Mouse (Mus musculus) forebrain, embryonic 10.5 days (tissue): ENCODE results near the gene Erg. TPM values are rescaled to one million over a fixed set of nuclear protein-coding genes. Genes with fewer than 3 reads are reported as not detected.

Source experiments
- DNase-seq: peaks from one replicate; pipeline ENCODE4 v3.0.0-alpha.2; 2017; ENCODE audit warnings: low spot score; ENCODE audit errors: extremely low spot score
- H3K27ac ChIP-seq: fragments of 300-500 bp; sonication (generic); 2 replicates; pipeline ENCODE4 v1.5.1; 2016; ENCODE audit warnings: mild to moderate bottlenecking
- H3K27me3 ChIP-seq: fragments of 300-500 bp; sonication (generic); 2 replicates; pipeline ENCODE4 v1.6.1; 2016; ENCODE audit warnings: mild to moderate bottlenecking; ENCODE audit not compliant: poor library complexity, severe bottlenecking
- H3K36me3 ChIP-seq: fragments of 300-500 bp; sonication (generic); replicated peaks from 2 replicates; pipeline ENCODE4 v1.6.1; 2016; ENCODE audit warnings: mild to moderate bottlenecking, moderate library complexity
- H3K4me1 ChIP-seq: fragments of 300-500 bp; sonication (generic); 2 replicates; pipeline ENCODE4 v1.6.1; 2016
- H3K4me3 ChIP-seq: fragments of 300-500 bp; sonication (generic); 2 replicates; pipeline ENCODE4 v1.5.1; 2016; ENCODE audit warnings: mild to moderate bottlenecking, moderate library complexity
- H3K9me3 ChIP-seq: fragments of 300-500 bp; sonication (generic); 2 replicates; pipeline ENCODE4 v1.6.1; 2016; ENCODE audit warnings: mild to moderate bottlenecking, moderate library complexity
- WGBS: fragments of 180-500 bp; shearing (Covaris S2); methylation state at CpG from one replicate; pipeline ENCODE4 v1.1.7; 2016; 5-methylcytosine and 5-hydroxymethylcytosine counted together
- polyA plus RNA-seq: library from polyadenylated mRNA; unstranded; fragments of >200 nt; fragmentation: Nextera tagmentation; extraction: Ambion mirVana; gene quantifications from 2 replicates; pipeline ENCODE4 v1.2.1, GENCODE M21; 2016

Gene Erg
- 1.9 and 2.2 TPM in 2 replicates for polyA plus RNA-seq

DNA sequence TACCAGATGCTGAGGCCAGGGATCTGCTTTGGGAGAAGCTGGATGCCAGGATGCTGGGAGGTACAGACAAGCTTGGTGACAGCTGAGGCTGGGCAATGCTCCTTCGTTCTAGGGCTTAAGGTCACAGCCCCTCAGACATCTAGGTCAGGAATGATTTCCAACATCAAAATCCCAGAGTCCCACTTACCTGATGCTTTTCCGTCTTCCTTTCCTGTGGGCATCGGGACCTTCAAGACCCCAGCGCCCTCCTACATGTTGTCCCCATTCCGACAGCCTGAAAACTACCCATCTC lies at the start of gene Erg:
Gene Erg (minus strand): TSS at position 283 of the 292 bp plus-strand sequence.
- Histone ChIP-seq H3K4me3 (peak within 1 kb of the TSS; percentile 60), H3K4me1 (peaks cover 24% of the 10 kb centered on the region), H3K27ac (peak within 1 kb of the TSS; percentile 22), H3K27me3 (peaks cover 74% of the 10 kb centered on the region), H3K9me3 (no peaks in the 10 kb centered on the region), H3K36me3 (no peaks in the 10 kb centered on the region)
- DNase-seq = peak; percentile 27
- 2% methylated on average over 5 of the region's 5 CpGs for WGBS

DNA sequence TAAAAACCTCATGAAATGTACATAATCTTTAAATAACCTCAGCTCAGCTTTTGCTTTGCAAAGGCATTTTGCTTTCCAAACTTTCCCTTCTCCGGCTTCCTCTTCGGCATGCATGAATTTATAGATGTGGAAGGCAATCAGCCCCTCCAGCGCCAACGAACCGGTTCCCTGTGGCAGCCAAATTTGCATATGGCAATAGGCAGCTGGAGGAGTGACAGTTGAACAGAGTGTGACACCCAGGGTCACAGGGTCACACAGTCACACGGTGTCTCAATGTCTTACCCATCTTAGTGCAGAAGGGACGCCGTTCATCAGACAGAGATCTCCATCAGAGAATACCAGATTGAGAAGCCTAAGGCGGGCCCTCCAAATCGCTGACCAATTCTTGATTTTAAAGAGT lies 45.4 kb upstream of the Erg start:
- WGBS = 86% methylated on average over 10 of the region's 10 CpGs
- H3K27me3 ChIP-seq = no peaks in the 10 kb centered on the region
- H3K9me3 ChIP-seq = no peaks in the 10 kb centered on the region
- H3K27ac ChIP-seq = no peak overlapping the region
- H3K4me3 ChIP-seq = no peak overlapping the region
- DNase-seq = no peak
- H3K4me1 ChIP-seq = no peaks in the 10 kb centered on the region
- H3K36me3 ChIP-seq = no peaks in the 10 kb centered on the region

DNA sequence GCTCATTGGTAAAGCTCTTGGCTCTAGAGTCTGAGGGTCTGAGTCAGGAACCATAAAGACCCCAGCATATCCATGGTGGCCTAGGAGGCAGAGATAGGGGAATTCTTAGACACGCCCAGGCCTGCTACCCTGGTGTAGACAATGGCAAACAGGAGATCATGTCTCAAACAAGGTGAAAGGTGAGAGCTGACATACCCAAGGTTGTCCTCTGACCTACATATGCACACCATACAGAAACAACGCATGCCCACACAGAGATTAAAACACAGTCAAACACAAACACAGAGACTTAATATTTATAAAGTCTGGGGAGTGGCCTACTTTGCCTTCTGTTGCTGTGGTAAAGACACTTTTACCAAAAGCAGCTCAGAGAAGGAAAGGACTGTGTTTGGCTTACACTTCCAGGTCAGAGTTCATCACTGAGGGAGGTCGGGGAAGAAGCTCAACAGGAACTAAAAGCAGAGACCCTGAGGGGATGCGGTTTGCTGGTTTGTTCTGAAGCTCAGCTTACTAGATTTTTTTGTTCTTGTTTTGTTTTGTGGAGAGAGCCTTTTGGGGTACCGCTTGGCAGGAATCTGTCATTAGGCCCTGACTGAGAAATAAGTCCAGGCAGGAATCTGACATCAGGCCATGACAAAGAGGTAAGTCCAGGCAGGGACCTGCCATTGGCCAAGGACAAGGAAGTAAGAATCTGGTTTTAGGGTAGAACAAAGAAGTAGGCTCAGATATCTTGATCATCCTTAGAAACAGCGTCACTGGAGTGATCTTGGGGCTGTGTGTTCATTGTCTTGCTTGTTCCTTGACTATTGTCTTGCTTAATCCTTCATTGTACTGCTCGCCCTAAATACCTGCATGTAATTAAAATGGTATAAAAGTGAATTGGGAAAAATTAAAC lies 37.7 kb upstream of the Erg start:
- WGBS = 50% methylated on average over 7 of the region's 7 CpGs
- Histone ChIP-seq H3K36me3 (no peaks in the 10 kb centered on the region), H3K4me1 (peaks cover 9% of the 10 kb centered on the region), H3K27me3 (no peaks in the 10 kb centered on the region), H3K9me3 (no peaks in the 10 kb centered on the region), H3K27ac (no peak overlapping the region), H3K4me3 (no peak overlapping the region)
- no peak for DNase-seq

DNA sequence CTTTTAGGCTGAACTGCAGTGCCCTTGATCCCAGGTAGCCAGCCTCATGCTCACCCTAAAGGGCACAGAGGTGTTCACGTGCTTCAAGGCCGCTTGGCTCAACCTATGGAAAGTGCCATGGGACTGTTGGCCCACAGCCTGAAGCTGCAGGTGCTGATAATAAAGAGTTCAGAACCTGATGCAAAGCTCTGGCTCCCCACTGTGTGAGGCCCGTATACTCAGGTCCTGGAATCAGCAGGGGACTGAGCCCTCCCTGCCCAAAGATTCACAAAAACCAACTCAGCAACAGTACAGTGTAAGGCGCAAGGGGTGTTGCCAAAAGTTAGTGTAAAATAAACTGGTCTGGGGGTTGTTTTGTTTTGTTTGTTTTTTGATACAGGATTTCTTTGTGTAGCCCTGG lies 36.7 kb upstream of the Erg start:
- Histone ChIP-seq H3K36me3 (no peaks in the 10 kb centered on the region), H3K4me3 (no peak overlapping the region), H3K27me3 (no peaks in the 10 kb centered on the region), H3K4me1 (peaks cover 9% of the 10 kb centered on the region), H3K9me3 (no peaks in the 10 kb centered on the region), H3K27ac (no peak overlapping the region)
- DNase-seq = no peak
- 82% methylated on average over 4 of the region's 4 CpGs for whole genome bisulfite sequencing

DNA sequence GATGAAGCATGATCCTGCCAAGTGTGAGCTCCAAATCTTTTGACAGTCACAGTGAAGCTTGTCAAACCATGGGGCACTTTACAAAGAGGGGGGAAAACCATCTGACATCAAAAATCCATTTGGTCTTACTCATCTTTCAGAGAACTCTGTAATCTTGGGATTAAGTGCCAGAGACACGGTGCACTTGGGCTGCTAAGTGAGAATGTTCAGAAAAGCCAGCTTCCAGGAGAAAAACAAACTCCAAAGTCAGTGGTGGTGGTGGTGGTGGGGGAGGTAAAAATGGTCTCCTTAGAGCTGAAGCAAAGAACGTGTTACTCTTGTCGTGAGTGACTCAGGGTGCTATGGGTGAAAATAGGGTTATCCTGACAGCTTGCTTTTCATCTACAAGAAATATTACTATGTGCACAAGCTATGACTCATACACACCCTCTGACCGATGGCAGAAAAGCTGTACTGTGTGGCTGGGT lies 33.5 kb upstream of the Erg start:
- H3K4me1 ChIP-seq = peaks cover 9% of the 10 kb centered on the region
- 91% methylated on average over 4 of the region's 4 CpGs for WGBS

DNA sequence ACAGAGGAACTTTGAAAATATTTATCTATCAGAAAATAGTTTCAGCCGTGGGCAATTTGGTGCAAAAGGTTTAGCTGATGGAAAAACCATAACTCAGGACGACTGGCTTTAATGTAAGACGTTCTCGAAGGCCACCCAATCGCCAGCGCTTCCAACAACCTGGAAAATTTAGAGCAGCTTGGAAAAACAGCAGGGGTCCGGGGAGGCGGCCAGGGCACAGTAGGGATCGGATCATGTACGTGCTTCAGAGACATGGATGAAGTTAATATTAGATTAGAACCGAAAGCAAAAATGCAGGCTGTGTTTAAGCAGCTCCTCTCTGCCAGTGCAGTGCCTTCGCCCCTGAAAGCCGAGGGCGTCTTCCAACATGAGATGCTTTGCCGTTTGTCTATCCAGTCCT lies 31.8 kb upstream of the Erg start:
- DNase-seq = no peak
- Histone ChIP-seq H3K9me3 (no peaks in the 10 kb centered on the region), H3K36me3 (no peaks in the 10 kb centered on the region), H3K27ac (no peak overlapping the region), H3K27me3 (no peaks in the 10 kb centered on the region), H3K4me3 (no peak overlapping the region), H3K4me1 (no peaks in the 10 kb centered on the region; the same call in 1 of the 2 replicates)
- 68% methylated on average over 15 of the region's 15 CpGs for WGBS

More for the DNA sequence above, 33.5 kb upstream of the Erg start:
- H3K27ac ChIP-seq = no peak overlapping the region
- no peak overlapping the region for H3K4me3 ChIP-seq
- H3K36me3 ChIP-seq = no peaks in the 10 kb centered on the region
- no peak for DNase-seq
- no peaks in the 10 kb centered on the region for H3K9me3 ChIP-seq
- no peaks in the 10 kb centered on the region for H3K27me3 ChIP-seq

DNA sequence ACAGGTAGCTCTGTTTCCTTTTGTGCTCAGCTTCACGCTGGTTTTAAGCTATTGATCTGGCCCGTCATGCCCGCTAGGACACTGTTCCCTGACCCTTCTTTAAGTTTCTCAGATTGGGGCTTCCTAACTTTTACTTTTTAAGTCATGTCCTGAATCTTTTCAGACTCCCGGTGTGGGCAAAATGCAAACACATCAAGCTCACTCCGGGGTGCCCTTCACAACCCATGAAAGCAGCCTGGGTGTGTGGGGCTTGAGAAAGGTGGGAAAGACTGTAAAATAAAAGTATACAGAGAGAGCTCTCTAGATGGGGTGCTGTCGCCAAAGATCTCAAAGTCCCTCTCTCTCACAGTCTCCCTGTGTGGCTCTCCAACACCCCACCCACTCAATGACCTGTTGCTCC lies 31.3 kb upstream of the Erg start:
- Histone ChIP-seq H3K36me3 (no peaks in the 10 kb centered on the region), H3K9me3 (no peaks in the 10 kb centered on the region), H3K4me1 (no peaks in the 10 kb centered on the region; the same call in 1 of the 2 replicates), H3K27ac (no peak overlapping the region), H3K4me3 (no peak overlapping the region), H3K27me3 (no peaks in the 10 kb centered on the region)
- WGBS = 39% methylated on average over 6 of the region's 6 CpGs
- no peak for DNase-seq

DNA sequence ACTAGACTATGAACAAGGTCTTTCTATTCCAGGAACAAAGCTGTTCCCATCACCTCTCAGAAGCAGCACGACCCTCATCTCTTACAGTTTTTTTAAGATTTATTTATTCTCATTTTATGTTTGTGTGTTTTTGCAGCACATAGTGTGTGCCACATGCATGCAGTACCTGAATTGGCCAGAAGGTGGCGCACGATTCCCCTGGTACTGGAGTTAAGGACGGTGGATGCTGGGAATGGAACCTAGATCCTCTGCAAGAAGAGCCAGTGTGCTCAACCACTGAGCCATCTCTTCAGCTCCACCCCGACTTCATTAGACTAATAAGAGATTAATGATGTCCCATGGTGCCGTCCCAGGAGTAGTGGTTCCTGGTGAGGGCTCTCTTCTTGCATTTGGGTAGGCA lies 29.2 kb upstream of the Erg start:
- no peak overlapping the region for H3K4me3 ChIP-seq
- DNase-seq = peak; percentile 30

DNA sequence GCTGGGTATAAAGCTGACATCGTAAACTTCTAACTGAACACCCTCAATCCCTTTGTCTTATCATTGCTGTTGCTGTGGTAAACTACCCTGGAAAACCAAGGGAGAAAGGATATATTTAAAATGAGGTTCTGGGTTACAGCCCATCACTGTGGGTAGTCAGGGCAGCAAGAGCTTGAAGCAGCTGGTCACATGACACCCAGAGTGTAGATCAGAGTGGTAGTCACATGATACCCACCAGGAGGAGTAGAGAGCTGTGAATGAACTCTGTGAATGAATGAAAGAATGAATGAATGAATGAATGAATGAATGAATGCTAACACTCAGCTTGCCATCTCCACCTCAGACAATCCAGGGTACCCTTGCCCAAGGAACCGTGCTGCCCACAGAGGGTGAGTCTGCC lies 28.1 kb upstream of the Erg start:
- no peaks in the 10 kb centered on the region for H3K36me3 ChIP-seq
- DNase-seq = no peak

More for the DNA sequence above, 29.2 kb upstream of the Erg start:
- Histone ChIP-seq H3K36me3 (no peaks in the 10 kb centered on the region), H3K9me3 (no peaks in the 10 kb centered on the region), H3K4me1 (no peaks in the 10 kb centered on the region; the same call in 1 of the 2 replicates), H3K27ac (no peak overlapping the region), H3K27me3 (no peaks in the 10 kb centered on the region)
- 36% methylated on average over 6 of the region's 6 CpGs for WGBS

DNA sequence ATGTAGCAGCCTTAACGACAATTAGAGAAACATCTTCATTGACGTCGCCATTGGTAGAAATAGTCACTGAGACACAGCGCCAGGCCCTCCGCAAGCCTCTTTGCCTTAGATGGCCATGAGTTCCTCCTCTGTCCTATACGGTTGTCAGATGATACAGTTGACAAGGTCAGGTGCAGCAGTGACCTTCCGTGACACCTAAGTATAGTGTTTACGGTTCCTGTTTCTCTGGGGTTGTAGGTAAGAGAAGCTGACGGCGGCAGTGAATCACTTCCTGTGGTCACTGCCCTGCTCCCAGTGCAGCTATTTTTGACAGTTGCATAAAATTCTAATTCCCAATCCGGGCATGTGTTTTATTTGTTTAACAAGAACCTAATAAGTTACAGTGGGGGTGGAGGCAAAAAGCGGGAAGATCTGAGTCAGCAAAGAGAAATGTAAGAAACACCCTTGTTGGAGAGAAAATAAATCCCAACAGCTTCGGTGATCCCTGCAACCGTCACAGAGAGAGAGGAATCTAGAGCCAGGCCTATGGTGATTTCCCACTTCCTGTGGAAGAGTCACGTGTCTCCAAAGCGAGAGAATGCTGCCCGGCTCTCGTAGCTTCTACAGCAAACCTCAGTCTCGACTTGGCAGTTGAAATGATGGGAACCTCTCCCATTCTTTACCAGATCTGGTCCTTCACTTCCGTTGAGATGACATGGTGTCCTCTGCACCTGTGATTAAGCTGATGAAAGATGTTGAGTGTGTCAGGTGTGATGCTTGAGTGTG lies 25.8 kb upstream of the Erg start:
- no peak for DNase-seq
- no peak overlapping the region for H3K4me3 ChIP-seq

More for the DNA sequence above, 28.1 kb upstream of the Erg start:
- Histone ChIP-seq H3K27ac (no peak overlapping the region), H3K9me3 (no peaks in the 10 kb centered on the region), H3K4me3 (no peak overlapping the region), H3K4me1 (peaks cover 3% of the 10 kb centered on the region; the same call in 1 of the 2 replicates), H3K27me3 (no peaks in the 10 kb centered on the region)
- 96% methylated on average over 2 of the region's 2 CpGs for WGBS

DNA sequence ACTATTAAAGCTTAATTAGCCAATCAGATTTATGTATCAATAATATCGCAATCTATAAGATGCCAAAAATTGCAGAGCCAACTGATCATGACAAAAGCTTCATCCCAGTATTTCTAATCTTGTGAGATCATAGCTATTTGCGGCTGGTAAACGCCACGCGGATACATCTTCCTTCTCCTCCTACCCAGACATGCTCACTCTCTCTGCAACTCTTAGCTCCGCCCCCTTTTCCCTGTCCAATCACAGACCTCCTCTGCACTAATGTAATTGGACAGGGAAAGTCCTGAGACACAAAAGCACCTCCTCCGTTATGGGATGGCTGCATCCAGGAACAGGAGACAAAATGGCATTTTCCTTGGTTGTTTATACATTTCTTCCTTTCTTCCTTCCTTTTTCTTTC lies 22.2 kb upstream of the Erg start:
- H3K27ac ChIP-seq = no peak overlapping the region
- H3K9me3 ChIP-seq = no peaks in the 10 kb centered on the region
- H3K4me3 ChIP-seq = no peak overlapping the region
- peaks cover 3% of the 10 kb centered on the region; the same call in 1 of the 2 replicates for H3K4me1 ChIP-seq
- WGBS = 81% methylated on average over 7 of the region's 7 CpGs
- no peak for DNase-seq
- H3K36me3 ChIP-seq = no peaks in the 10 kb centered on the region
- H3K27me3 ChIP-seq = no peaks in the 10 kb centered on the region

More for the DNA sequence above, 25.8 kb upstream of the Erg start:
- H3K9me3 ChIP-seq = no peaks in the 10 kb centered on the region
- no peaks in the 10 kb centered on the region for H3K27me3 ChIP-seq
- peaks cover 3% of the 10 kb centered on the region; the same call in 1 of the 2 replicates for H3K4me1 ChIP-seq
- 88% methylated on average over 20 of the region's 20 CpGs for WGBS
- no peaks in the 10 kb centered on the region for H3K36me3 ChIP-seq
- no peak overlapping the region for H3K27ac ChIP-seq

DNA sequence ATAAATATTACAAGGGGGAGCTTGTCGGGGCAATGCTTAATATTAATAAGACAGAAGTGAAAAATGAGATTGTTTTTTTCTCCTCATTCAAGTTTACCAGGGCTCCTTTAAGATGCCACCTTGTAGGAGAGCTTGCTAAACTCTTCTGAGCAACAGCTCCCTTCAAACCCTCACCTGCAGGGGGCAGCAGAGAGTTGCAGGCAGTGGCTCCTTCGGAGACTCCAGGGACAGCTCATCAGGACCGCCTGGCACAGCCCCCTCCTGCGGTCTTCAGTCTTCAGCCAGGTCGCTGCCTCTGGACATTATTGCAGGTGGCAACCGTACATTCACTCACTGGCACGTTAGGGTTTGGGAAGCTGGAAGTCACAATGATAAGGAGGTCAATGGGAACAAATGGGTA lies 18.9 kb upstream of the Erg start:
- peaks cover 28% of the 10 kb centered on the region for H3K4me1 ChIP-seq
- H3K4me3 ChIP-seq = no peak overlapping the region
- DNase-seq = peak; percentile 67
- H3K9me3 ChIP-seq = no peaks in the 10 kb centered on the region
- no peak overlapping the region for H3K27ac ChIP-seq
- H3K36me3 ChIP-seq = no peaks in the 10 kb centered on the region
- WGBS = 24% methylated on average over 7 of the region's 7 CpGs
- H3K27me3 ChIP-seq = no peaks in the 10 kb centered on the region

DNA sequence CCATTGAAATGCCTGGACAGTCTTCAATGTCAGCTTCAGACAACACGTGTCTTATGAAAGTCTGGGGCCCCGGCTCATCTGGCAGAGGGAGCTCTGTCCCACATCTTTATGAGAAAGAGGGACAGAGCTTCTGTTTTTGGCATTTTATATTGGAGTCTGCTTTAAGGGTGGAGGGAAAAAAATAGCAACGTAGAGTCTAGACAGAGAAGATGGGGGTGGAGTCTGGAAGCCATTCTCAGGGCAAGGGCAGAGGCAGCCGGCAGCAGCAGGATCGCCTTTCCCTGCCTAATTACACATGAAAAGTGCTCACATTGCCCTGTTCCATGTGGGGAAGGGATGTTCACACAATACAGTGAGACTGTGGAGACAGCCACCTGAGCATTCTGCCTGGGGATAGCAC lies 16.1 kb upstream of the Erg start:
- Histone ChIP-seq H3K27me3 (no peaks in the 10 kb centered on the region), H3K4me1 (peaks cover 24% of the 10 kb centered on the region), H3K9me3 (no peaks in the 10 kb centered on the region), H3K27ac (peak overlapping the region; percentile 75), H3K36me3 (no peaks in the 10 kb centered on the region), H3K4me3 (no peak overlapping the region)
- DNase-seq = no peak
- 45% methylated on average over 5 of the region's 5 CpGs for whole genome bisulfite sequencing
